Mouse (Mus musculus): ENCODE results near the gene Tsc1. TPM values are rescaled to one million over a fixed set of nuclear protein-coding genes. Genes with fewer than 3 reads are reported as not detected.

Gene Tsc1
- polyA plus RNA-seq, 1 experiment: 34.4 TPM

DNA sequence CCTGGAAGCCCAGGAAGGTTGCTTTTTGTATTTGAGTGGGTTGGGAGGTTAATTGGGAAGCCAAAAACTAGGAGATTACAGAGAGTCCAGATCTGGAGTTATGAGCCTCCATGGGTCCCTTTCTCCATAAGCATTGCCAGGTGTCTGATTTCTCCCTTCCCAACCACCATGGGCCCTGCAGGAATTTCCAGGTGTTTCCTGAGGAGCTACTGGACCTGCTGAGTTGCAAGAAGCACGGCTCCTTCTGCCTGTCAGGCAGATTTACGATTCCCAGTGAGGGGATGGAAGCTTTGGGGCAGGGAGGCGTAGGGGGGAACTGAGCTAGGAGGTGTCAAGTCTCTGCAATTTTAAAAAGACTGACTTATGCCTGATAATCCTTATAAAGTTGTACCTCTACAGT lies 24.8 kb downstream of the Tsc1 start:
- Histone ChIP-seq H3K27ac (ENCODE audit: insufficient read depth, low read length) (no peak overlapping the region), H3K4me3 (replicated peaks; ENCODE audit: insufficient read depth, low read depth, low read length) (no peak overlapping the region), H3K27me3 (ENCODE audit: control insufficient read depth, insufficient read depth, low read length) (no peaks in the 10 kb centered on the region), H3K4me1 (ENCODE audit: control insufficient read depth, insufficient read depth, low read length) (no peaks in the 10 kb centered on the region)
- DNase-seq: no peak
- WGBS: 87% methylated on average over 3 of the region's 3 CpGs
- TF ChIP-seq POLR2A (IDR thresholded peaks at IDR 0.05; ENCODE audit: borderline replicate concordance, insufficient read depth, low read length) (no peak), CTCF (IDR thresholded peaks at IDR 0.05; ENCODE audit: borderline replicate concordance, insufficient read depth, low read depth, low read length) (no peak)

DNA sequence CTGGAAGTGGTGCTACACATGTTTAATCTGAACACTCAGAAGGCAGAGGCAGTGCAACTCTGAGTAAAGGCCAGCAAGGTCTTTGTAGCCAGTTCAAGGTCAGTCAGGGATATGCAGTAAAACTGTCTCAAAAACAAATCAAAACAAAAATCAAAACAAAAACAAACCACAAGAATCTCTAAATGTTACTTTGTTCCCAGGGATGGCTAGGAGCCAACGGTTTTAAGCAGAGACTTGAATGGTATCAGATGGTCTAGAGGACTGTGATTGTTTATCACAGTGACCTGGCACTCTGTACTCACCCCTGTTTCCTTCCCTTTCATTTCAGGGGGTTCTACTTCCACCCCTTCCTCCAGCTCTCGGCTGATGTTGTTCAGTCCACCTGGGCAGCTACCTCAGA lies 30.4 kb downstream of the Tsc1 start:
- DNase-seq: no peak
- 89% methylated on average over 2 of the region's 2 CpGs for WGBS
- H3K27ac ChIP-seq (ENCODE audit: insufficient read depth, low read length): no peak overlapping the region
- no peaks in the 10 kb centered on the region for H3K27me3 ChIP-seq (ENCODE audit: control insufficient read depth, insufficient read depth, low read length)
- no peak overlapping the region for H3K4me3 ChIP-seq (replicated peaks; ENCODE audit: insufficient read depth, low read depth, low read length)
- no peak for TF ChIP-seq POLR2A (IDR thresholded peaks at IDR 0.05; ENCODE audit: borderline replicate concordance, insufficient read depth, low read length)
- no peak for TF ChIP-seq CTCF (IDR thresholded peaks at IDR 0.05; ENCODE audit: borderline replicate concordance, insufficient read depth, low read depth, low read length)
- H3K4me1 ChIP-seq (ENCODE audit: control insufficient read depth, insufficient read depth, low read length): no peaks in the 10 kb centered on the region

DNA sequence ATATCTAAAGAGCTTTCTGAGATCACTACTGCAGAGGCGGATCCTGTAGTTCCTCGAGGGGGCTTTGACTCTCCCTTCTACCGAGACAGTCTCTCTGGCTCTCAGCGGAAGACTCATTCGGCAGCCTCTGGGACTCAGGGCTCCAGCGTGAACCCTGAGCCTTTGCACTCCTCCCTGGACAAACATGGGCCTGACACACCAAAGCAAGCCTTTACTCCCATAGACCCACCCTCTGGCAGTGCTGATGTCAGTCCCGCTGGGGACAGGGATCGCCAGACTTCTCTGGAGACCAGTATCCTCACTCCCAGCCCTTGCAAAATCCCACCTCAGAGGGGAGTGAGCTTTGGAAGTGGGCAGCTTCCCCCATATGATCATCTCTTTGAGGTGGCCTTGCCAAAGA lies 35.0 kb downstream of the Tsc1 start:
- Histone ChIP-seq H3K27ac (ENCODE audit: insufficient read depth, low read length) (no peak overlapping the region), H3K4me3 (replicated peaks; ENCODE audit: insufficient read depth, low read depth, low read length) (no peak overlapping the region), H3K27me3 (ENCODE audit: control insufficient read depth, insufficient read depth, low read length) (no peaks in the 10 kb centered on the region), H3K4me1 (ENCODE audit: control insufficient read depth, insufficient read depth, low read length) (no peaks in the 10 kb centered on the region)
- 92% methylated on average over 8 of the region's 8 CpGs for WGBS
- no peak for DNase-seq
- no peak for TF ChIP-seq CTCF (IDR thresholded peaks at IDR 0.05; ENCODE audit: borderline replicate concordance, insufficient read depth, low read depth, low read length)
- no peak for TF ChIP-seq POLR2A (IDR thresholded peaks at IDR 0.05; ENCODE audit: borderline replicate concordance, insufficient read depth, low read length)

DNA sequence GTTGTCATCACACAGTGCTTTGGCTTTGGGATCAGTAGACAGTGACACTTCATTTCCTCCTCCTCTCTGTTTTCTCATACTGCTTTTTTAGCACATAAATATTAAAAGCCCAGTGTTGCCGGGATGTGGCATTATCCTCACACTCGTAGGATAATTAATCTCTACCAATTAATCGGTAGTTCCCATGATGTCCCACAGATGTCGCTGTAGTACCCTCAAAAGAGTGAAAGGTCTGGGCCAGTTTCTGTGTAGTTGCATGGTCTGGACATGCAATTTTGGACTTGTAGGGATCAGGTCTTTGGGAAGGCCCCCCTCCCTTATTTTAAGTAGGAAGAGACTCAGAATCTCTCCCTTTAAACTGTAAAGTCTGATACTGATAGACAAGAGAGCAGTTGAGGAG lies 39.7 kb downstream of the Tsc1 start:
- no peak for DNase-seq
- WGBS: 13% methylated on average over 4 of the region's 4 CpGs
- no peak overlapping the region for H3K27ac ChIP-seq (ENCODE audit: insufficient read depth, low read length)
- H3K27me3 ChIP-seq (ENCODE audit: control insufficient read depth, insufficient read depth, low read length): no peaks in the 10 kb centered on the region
- H3K4me3 ChIP-seq (replicated peaks; ENCODE audit: insufficient read depth, low read depth, low read length): no peak overlapping the region
- no peaks in the 10 kb centered on the region; the same call in 1 of the 2 replicates for H3K4me1 ChIP-seq (ENCODE audit: control insufficient read depth, insufficient read depth, low read length)
- TF ChIP-seq POLR2A (IDR thresholded peaks at IDR 0.05; ENCODE audit: borderline replicate concordance, insufficient read depth, low read length) (no peak), CTCF (IDR thresholded peaks at IDR 0.05; ENCODE audit: borderline replicate concordance, insufficient read depth, low read depth, low read length) (peak; percentile 39; the same call in 1 of the 2 replicates)

DNA sequence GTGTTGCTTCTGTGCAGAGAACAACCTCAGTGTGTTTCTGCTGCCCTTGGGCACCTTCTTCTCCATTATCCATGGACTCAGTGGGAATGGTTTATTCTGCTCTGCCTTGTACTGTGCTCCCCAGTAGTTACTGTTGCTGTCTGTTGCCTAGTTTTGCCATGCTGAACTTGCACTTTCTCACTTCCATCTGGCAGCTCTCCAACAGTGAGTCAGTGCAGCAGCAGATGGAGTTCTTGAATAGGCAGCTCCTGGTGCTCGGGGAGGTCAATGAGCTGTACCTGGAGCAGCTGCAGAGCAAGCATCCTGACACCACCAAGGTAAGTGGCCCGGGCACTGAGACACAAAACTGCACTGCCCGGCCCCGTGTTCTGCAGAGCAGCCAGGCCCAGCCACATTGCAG lies 40.7 kb downstream of the Tsc1 start:
- WGBS: 20% methylated on average over 4 of the region's 4 CpGs
- Histone ChIP-seq H3K4me1 (ENCODE audit: control insufficient read depth, insufficient read depth, low read length) (no peaks in the 10 kb centered on the region; the same call in 1 of the 2 replicates), H3K27ac (ENCODE audit: insufficient read depth, low read length) (no peak overlapping the region), H3K27me3 (ENCODE audit: control insufficient read depth, insufficient read depth, low read length) (no peaks in the 10 kb centered on the region), H3K4me3 (replicated peaks; ENCODE audit: insufficient read depth, low read depth, low read length) (no peak overlapping the region)
- peak; percentile 51 to 78 for DNase-seq
- TF ChIP-seq POLR2A (IDR thresholded peaks at IDR 0.05; ENCODE audit: borderline replicate concordance, insufficient read depth, low read length): no peak

DNA sequence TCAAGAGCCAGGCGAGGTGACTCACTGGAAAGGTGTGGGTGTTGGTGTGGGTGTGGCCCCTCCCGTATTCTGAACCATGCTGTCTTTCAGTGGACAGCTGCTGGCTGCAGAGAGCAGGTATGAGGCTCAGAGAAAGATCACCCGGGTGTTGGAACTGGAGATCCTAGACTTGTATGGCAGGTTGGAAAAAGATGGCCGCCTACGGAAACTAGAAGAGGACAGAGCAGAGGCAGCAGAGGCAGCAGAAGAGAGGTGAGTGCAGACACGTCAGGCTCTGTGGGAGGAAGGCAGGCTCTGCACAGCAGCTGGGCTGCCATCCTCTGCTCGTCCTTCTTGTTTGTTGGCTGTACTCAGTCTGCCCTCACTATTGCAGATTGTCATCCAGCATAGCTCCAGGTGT lies 44.9 kb downstream of the Tsc1 start:
- Histone ChIP-seq H3K4me3 (replicated peaks; ENCODE audit: insufficient read depth, low read depth, low read length) (no peak overlapping the region), H3K4me1 (ENCODE audit: control insufficient read depth, insufficient read depth, low read length) (no peaks in the 10 kb centered on the region; the same call in 1 of the 2 replicates), H3K27ac (ENCODE audit: insufficient read depth, low read length) (no peak overlapping the region), H3K27me3 (ENCODE audit: control insufficient read depth, insufficient read depth, low read length) (no peaks in the 10 kb centered on the region)
- no peak for TF ChIP-seq POLR2A (IDR thresholded peaks at IDR 0.05; ENCODE audit: borderline replicate concordance, insufficient read depth, low read length)
- TF ChIP-seq CTCF (IDR thresholded peaks at IDR 0.05; ENCODE audit: borderline replicate concordance, insufficient read depth, low read depth, low read length): no peak
- 85% methylated on average over 7 of the region's 7 CpGs for WGBS
- DNase-seq: no peak

DNA sequence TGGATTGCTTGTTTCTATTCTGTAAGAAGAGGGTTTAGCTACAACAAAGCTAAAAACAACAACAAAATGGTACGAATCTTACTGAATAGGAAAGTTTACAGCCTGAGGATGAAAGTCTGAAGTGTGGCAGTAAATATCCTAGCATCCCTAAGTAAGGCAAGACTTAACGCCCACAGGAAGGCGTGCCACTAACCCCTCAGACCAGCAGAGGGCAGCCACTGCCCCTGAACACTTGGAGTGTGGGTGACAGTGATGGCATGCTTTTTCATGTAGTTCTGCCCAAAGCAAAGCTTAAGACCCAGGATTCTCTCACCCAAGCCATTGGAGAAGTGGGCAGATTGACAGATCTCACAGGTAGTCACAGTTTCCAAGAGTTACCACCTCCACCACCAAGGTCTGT lies 47.4 kb downstream of the Tsc1 start:
- H3K27ac ChIP-seq (ENCODE audit: insufficient read depth, low read length): no peak overlapping the region
- no peak for DNase-seq
- no peaks in the 10 kb centered on the region for H3K27me3 ChIP-seq (ENCODE audit: control insufficient read depth, insufficient read depth, low read length)
- H3K4me1 ChIP-seq (ENCODE audit: control insufficient read depth, insufficient read depth, low read length): no peaks in the 10 kb centered on the region
- 50% methylated on average over 3 of the region's 3 CpGs for WGBS
- TF ChIP-seq POLR2A (IDR thresholded peaks at IDR 0.05; ENCODE audit: borderline replicate concordance, insufficient read depth, low read length): no peak
- peak; percentile 62 for TF ChIP-seq CTCF (IDR thresholded peaks at IDR 0.05; ENCODE audit: borderline replicate concordance, insufficient read depth, low read depth, low read length)
- H3K4me3 ChIP-seq (replicated peaks; ENCODE audit: insufficient read depth, low read depth, low read length): no peak overlapping the region

DNA sequence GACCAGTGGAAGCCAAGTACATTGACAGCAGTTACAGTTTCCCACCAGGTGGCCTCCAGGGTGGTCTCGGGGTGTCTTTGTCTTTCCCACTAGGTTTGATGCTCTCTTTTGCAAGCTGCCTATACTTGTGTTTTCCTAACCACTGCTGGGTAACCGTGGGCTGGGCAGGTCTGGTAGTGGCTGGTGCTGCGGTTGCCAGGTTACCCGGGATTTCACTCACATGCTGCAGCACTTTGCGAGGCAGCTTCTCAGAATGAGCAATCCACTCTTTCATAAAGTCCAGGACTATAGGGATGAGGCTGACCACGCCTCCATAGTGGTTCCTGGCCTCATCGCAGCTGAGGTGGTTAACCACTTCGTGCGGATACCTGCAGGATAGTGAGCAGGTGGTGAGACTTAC lies 51.7 kb downstream of the Tsc1 start:
- WGBS: 48% methylated on average over 9 of the region's 9 CpGs
- Histone ChIP-seq H3K4me3 (replicated peaks; ENCODE audit: insufficient read depth, low read depth, low read length) (no peak overlapping the region), H3K4me1 (ENCODE audit: control insufficient read depth, insufficient read depth, low read length) (no peaks in the 10 kb centered on the region), H3K27me3 (ENCODE audit: control insufficient read depth, insufficient read depth, low read length) (no peaks in the 10 kb centered on the region), H3K27ac (ENCODE audit: insufficient read depth, low read length) (no peak overlapping the region)
- no peak for DNase-seq
- TF ChIP-seq POLR2A (IDR thresholded peaks at IDR 0.05; ENCODE audit: borderline replicate concordance, insufficient read depth, low read length): no peak
- TF ChIP-seq CTCF (IDR thresholded peaks at IDR 0.05; ENCODE audit: borderline replicate concordance, insufficient read depth, low read depth, low read length): no peak

Data from cerebellum, adult 2 months (tissue).